Mouse (Mus musculus) Patski (cell line): ENCODE data around the gene Cyp2c23. TPM values are rescaled to one million over a fixed set of nuclear protein-coding genes. Genes with fewer than 3 reads are reported as not detected.

Experiments
- ATAC-seq: fragments of 100-300 bp; one replicate; pipeline ENCODE4 v1.8.0; 2021
- CTCF ChIA-PET: fragments of 350-600 bp; sonication (Branson Sonifier 250); formaldehyde crosslinking; loops from one replicate; lab custom pipeline; 2022; ENCODE audit warnings: inconsistent platforms; lab: Charles Lee
- POLR2A ChIA-PET: fragments of 350-600 bp; sonication (Branson Sonifier 250); formaldehyde crosslinking; loops from one replicate; lab custom pipeline; 2022; ENCODE audit warnings: antibody characterized with exemption, inconsistent platforms; lab: Charles Lee
- DNase-seq: peaks from one replicate; pipeline ENCODE4 v3.0.0-alpha.2; 2011; ENCODE audit warnings: low read depth, low spot score
- H3K27me3 ChIP-seq: fragments of 371-371 bp; one replicate; pipeline ENCODE4 v1.5.1; 2021
- CTCF ChIP-seq: fragments of 100-300 bp; IDR thresholded peaks from one replicate; pipeline ENCODE4 v1.5.1; 2021
- in situ Hi-C: fragments of 300-500 bp; cut with MboI; formaldehyde crosslinking; loops from 3 replicates; pipeline ENCODE4 v1.11.1; 2018; ENCODE audit warnings: low pct_unique_long_range_greater_than_20kb, mixed read lengths
- polyA plus RNA-seq: library from polyadenylated mRNA; unstranded; gene quantifications from one replicate; pipeline ENCODE4 v1.2.3, GENCODE M21; 2021

Cyp2c23 gene
- polyA plus RNA-seq, 1 experiment from 2014 or later, result 0.58 TPM

DNA sequence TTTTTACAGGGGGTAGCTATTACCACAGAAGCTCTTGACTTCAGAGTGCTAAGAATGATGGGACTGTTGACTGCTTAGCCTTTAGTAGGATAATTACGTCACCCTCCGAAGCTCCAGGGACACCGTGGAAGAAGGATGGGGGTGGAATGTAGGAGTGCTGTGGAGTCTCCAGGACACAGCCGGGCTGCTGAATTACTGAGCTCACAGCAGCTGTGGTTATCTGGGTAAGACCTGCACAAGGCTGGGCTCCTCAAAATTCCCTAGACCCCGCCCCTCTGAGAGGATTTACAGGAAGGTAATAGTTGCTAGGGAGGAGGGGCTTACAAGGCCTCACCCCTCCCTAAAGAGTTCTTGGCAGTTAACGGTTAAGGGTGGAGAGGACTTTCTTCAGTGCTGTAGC, 52.3 kb downstream of the Cyp2c23 start:
- DNase-seq (no peak), ATAC-seq (no peak)
- no peak for TF ChIP-seq CTCF
- in situ Hi-C loops, result no loop called here
- CTCF ChIA-PET, result interaction anchor here (0.9 kb wide), 1 partner anchor 14 kb away, joined by 3 read pairs; no protein-coding TSS in a partner anchor
- POLR2A ChIA-PET, result no interaction called here
- peaks cover 12% of the 10 kb centered on the region for H3K27me3 ChIP-seq

DNA sequence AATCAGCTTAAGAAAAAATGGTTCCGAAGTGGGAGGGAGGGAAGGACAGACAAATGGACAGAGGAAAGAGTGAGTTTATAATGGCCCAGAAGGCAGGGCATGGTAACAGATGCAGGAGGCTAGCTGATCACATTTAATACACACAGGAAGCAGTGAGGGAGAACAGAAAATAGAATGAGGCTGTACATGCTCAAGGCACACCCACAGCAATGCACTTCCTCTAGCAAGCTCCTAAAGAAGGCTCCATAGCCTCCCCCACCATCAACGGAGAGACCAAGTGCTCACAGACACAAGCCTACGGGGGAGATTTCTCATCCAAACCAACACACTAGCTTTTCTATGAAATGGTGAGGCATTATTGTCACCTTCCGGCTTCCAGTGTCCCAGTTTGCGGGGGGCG, 54.8 kb downstream of the Cyp2c23 start:
- in situ Hi-C loops, result no loop called here
- POLR2A ChIA-PET, result no interaction called here
- DNase-seq, result no peak
- H3K27me3 ChIP-seq, result peaks cover 12% of the 10 kb centered on the region
- CTCF ChIA-PET, result interaction anchor here (0.9 kb wide), 1 partner anchor 65 kb away, joined by 4 read pairs; no protein-coding TSS in a partner anchor
- no peak for ATAC-seq
- TF ChIP-seq CTCF, result no peak

DNA sequence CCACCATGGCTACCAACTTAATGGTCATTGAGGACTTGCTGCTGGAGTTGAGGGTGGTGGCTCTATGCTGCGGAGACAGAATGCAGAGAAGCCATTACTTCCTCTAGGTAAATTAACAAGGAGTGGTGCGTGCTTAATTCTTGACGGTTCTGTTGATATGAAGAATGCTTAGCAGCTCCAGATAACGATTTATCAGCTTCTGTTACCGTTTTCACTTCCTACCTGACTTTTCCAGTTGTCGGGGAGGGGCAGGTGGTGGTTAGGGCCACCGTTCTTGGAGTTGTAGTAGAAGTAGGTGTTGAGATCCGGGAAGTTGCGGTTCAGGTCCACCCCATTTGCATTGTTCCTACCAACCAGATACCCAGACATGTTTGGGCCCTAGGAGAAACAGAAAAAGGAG, 55.3 kb downstream of the Cyp2c23 start:
- in situ Hi-C loops, result no loop called here
- no peak for TF ChIP-seq CTCF
- ATAC-seq (no peak), DNase-seq (no peak)
- CTCF ChIA-PET, result interaction anchor here (0.9 kb wide), 1 partner anchor 65 kb away, joined by 4 read pairs; no protein-coding TSS in a partner anchor
- POLR2A ChIA-PET, result no interaction called here
- peaks cover 12% of the 10 kb centered on the region for H3K27me3 ChIP-seq

DNA sequence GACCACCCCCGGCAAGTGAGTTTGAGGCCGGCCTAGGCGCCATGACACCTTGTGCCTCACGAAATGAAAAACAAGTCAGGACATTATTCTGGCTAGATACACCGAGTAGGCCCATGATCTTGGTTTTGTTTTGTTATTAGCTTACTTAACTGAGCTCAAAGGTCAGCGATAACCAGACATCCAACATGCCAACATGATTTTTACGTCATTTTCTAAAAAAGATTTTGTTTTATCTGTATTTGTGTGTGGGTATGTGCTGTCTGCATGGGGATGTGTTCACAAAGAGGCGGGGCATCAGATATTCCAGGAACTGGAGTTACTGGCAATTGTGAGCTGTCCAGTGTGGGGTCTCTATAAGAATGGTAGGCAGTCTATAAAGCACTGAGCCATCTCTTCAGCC, 56.9 kb downstream of the Cyp2c23 start:
- H3K27me3 ChIP-seq, result peaks cover 14% of the 10 kb centered on the region
- no peak for TF ChIP-seq CTCF
- ATAC-seq, result no peak
- CTCF ChIA-PET, result interaction anchor here (1.7 kb wide), 1 partner anchor 9 kb away, joined by 4 read pairs; no protein-coding TSS in a partner anchor
- in situ Hi-C loops, result no loop called here
- POLR2A ChIA-PET, result interaction anchor here (0.6 kb wide), 1 partner anchor 397 kb away, joined by 3 read pairs; no protein-coding TSS in a partner anchor
- DNase-seq, result no peak

DNA sequence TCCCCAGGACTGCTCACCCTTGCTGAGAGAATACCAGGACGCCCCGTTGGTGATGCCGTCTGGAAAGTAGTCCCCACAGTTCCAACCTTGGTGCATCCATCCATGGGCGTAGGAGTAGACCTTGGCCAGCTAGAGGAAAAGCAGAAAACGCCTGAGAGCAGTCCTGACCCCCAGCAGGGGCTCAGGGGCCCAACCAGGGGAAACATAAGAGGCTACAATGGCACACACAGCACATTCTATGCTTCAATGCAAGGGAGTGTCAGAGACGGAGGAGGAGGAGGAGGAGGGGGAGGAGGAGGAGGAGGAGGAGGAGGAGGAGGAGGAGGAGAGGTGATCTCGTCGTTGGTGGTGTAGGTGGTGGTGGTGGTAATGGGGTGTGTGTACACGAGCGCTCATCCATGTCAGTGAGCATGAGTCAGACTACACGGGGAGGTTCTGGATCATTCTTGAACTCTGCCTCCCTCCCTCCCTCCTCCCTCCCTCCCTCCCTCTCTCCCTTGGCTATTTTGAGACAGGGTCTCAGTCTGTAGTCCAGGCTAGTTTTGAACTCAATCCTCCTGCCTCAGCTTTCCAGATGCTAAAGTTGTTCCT, 60.5 kb downstream of the Cyp2c23 start:
- TF ChIP-seq CTCF, result no peak
- DNase-seq (no peak), ATAC-seq (no peak)
- POLR2A ChIA-PET, result no interaction called here
- CTCF ChIA-PET, result interaction anchor here (1.6 kb wide), 1 partner anchor 8 kb away, joined by 3 read pairs; no protein-coding TSS in a partner anchor
- in situ Hi-C loops, result no loop called here
- peaks cover 18% of the 10 kb centered on the region for H3K27me3 ChIP-seq

DNA sequence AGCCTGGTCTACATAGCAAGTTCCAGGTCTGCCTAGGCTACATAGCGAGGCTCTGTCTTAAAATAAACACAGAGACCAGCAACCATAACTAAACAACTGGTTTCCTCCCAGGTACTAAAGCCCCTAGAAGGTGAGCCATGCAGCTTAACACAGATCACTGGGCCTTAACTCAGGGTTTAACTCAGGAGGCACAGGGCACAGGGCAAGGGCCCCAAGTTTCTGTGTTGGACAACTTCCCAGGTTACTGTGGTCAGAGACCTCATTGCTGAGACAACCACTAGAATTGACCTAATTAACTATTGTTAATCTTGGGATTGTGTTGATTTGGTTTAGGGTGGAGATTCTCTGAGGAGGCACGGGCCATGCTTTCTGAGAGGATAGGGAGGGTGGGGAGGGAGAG, 62.5 kb downstream of the Cyp2c23 start:
- in situ Hi-C loops, result no loop called here
- no peak for ATAC-seq
- H3K27me3 ChIP-seq, result peaks cover 18% of the 10 kb centered on the region
- ChIA-PET CTCF (no interaction called here), POLR2A (no interaction called here)
- no peak for TF ChIP-seq CTCF
- no peak for DNase-seq

DNA sequence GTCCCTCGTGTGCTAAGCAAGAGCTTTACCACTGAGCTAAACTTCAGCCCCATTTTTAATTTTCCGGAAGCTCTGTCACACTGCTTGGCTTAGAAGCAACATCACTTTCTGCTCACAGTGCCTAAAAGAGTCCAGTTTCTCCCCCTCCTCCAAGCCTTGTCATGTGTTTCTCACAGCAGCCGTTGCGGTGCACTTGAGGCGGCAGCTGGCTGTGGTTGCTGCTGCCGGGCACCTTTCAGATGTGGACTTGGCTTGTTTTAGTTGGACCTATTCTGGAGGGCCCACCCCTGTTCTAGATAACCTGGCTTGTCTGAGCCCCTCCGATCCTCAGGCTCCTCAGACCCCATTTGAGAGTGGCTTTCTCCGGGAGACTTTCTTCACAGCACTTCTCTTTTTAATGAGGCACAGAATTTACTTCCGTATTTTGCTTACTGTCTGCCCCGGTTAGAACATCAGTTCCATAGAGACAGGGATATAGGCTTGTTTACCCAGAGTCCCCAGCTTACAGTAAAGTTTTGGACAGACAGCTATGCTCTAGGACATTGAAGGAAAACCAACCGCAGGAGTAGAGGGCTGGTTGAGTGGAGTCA, 63.4 kb downstream of the Cyp2c23 start:
- in situ Hi-C loops, result no loop called here
- POLR2A ChIA-PET, result no interaction called here
- no peak for DNase-seq
- ATAC-seq, result no peak
- CTCF ChIA-PET, result interaction anchor here (1.0 kb wide), 1 partner anchor 133 kb away, joined by 4 read pairs; no protein-coding TSS in a partner anchor
- H3K27me3 ChIP-seq, result peaks cover 18% of the 10 kb centered on the region
- TF ChIP-seq CTCF, result no peak

DNA sequence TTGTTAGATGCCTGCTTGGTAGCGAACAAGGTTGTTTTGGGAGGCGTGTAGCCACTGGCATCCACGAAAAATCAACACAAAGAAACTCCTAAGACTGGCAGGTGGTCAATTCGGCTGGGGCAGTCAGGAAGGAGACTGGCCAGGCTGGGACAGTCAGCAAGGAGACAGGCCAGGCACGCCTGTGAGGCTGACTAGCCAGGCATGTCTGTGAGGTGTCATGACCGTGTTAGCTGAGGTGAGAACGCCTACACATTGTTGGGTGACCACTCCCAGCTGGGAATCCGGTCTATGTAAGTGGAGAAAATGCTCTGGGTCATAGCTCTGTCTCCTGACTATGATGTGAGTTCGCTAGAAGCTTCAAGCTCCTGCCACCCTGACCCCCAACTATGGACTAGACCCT, 66.2 kb downstream of the Cyp2c23 start:
- no peak for DNase-seq
- no peak for ATAC-seq
- ChIA-PET POLR2A (no interaction called here), CTCF (interaction anchor here (1.0 to 1.4 kb wide), 4 partner anchors 9 to 131 kb away, joined by 3 to 4 read pairs (median 3); no protein-coding TSS in a partner anchor)
- in situ Hi-C loops, result loop anchor here (5.0 kb wide), 1 partner anchor 125 kb away; no protein-coding TSS in a partner anchor
- no peak for TF ChIP-seq CTCF
- peaks cover 9% of the 10 kb centered on the region for H3K27me3 ChIP-seq

DNA sequence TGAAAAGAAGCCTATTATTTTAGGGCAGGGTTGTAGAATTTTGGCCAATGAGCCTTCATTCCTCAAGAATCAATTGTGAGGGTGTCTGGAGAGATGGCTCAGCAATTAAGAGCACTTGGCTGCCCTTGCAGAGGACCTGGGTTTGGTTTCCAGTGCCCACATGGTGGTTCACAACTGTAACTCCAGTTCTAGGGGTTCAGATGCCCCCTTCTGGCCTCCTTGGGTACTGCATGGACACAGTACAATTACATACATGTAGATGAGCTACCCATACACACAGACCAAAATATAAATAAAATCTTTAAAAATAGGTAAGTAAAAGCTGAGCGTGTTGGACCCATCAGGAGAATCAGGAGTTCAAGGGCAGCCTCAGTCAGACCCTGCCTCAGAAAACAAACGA, 67.8 kb downstream of the Cyp2c23 start:
- H3K27me3 ChIP-seq, result peaks cover 8% of the 10 kb centered on the region
- ATAC-seq, result no peak
- CTCF ChIA-PET, result interaction anchor here (1.0 to 1.2 kb wide), 2 partner anchors 13 to 129 kb away, joined by 3 read pairs; no protein-coding TSS in a partner anchor
- in situ Hi-C loops, result loop anchor here (5.0 kb wide), 1 partner anchor 124 kb away; no protein-coding TSS in a partner anchor
- no peak for DNase-seq
- peak; percentile 62 for TF ChIP-seq CTCF
- POLR2A ChIA-PET, result no interaction called here

DNA sequence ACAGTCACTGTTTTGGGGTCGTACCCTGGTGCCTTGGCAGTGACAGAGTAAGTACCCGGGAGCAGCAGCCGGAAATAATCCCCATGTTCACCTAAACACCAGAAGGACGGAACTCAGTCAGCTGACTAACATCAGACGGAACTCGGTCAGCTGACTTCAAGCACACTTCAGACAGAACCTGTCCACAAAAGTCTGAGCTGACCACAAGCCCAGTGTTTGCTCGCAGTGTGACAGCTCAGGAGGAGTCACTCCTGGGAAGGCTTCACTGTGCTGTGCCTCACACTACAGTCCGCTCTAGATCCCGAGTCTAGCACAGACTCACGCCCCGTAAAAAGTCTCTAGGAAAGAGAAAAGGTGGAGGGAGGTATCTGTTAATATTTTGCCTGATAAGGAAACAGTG, 69.0 kb downstream of the Cyp2c23 start:
- CTCF ChIA-PET, result interaction anchor here (1.2 to 1.4 kb wide), 3 partner anchors 10 to 127 kb away, joined by 3 to 8 read pairs (median 3); no protein-coding TSS in a partner anchor
- TF ChIP-seq CTCF, result no peak
- no peak for DNase-seq
- POLR2A ChIA-PET, result interaction anchor here (0.6 kb wide), 1 partner anchor 18 kb away, joined by 3 read pairs; no protein-coding TSS in a partner anchor
- no peak for ATAC-seq
- peaks cover 5% of the 10 kb centered on the region for H3K27me3 ChIP-seq
- in situ Hi-C loops, result loop anchor here (5.0 kb wide), 1 partner anchor 123 kb away; no protein-coding TSS in a partner anchor
